Mouse (Mus musculus): Measurements from ENCODE around the gene Cyb5d2.

DNA sequence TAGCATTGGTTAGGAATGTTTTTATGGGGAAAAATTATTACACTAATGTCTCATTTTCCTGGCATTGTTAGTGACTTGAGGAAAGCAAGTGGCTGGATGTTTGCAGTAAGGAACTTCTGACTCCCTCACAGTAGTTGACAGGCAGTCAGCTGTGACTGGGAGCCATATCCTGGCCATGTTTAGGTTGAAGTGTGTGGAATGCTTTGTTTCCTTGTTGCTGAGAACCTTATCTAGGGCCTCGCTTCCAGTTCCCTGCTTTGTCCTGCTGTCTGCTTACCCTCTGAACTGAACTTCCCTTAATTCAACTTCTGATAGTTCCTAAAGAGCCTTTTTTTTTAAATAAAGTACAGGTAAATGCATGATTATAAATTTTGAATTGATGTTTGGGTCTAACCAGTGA, 59.6 kb downstream of the Cyb5d2 start:
- TF ChIP-seq CTCF (IDR thresholded peaks at IDR 0.05; ENCODE audit: low read depth) (no peak), EP300 (optimal IDR thresholded peaks at IDR 0.05) (no peak)
